Mouse (Mus musculus): ENCODE measurements around the gene Dop1b. TPM values are rescaled to one million over a fixed set of nuclear protein-coding genes. Genes with fewer than 3 reads are reported as not detected.
"Not testable (repeated sequence)": the region's sequence is repeated elsewhere in the genome, so short reads cannot be mapped to it uniquely, and the experiment has no call there.

The Dop1b gene
- polyA plus RNA-seq, 1 experiment from 2014 or later: 11.7 TPM

- DNase-seq (ENCODE audit: low spot score, missing footprints): no peak
- peaks cover 4% of the 10 kb centered on the region; the same call in 1 of the 2 replicates for H3K9me3 ChIP-seq (ENCODE audit: control insufficient read depth, low read length)
- no peak overlapping the region for H3K9ac ChIP-seq (ENCODE audit: low read length)
- H3K27me3 ChIP-seq (ENCODE audit: control insufficient read depth, insufficient read depth, low read length): no peaks in the 10 kb centered on the region
- WGBS: 72% methylated on average over 20 of the region's 20 CpGs
- no peak overlapping the region for H3K27ac ChIP-seq (ENCODE audit: low read depth, low read length)
- no peak overlapping the region for H3K4me3 ChIP-seq (ENCODE audit: low read depth, low read length)
- no peak overlapping the region for H3K4me2 ChIP-seq
- 0 out of 2 replicates have a peak, but pooled peaks cover 6% of the 10 kb centered on the region for H3K36me3 ChIP-seq (ENCODE audit: control insufficient read depth, insufficient read depth, low read length)
- H3K4me1 ChIP-seq (ENCODE audit: control insufficient read depth, insufficient read depth, low read length): no peaks in the 10 kb centered on the region
- no peak for ATAC-seq (ENCODE audit: low FRiP score)
These were observed 104.4 kb downstream of the Dop1b start for GRCm38 (mm10) chr16:93815856-93816736.

- H3K9me3 ChIP-seq (ENCODE audit: control insufficient read depth, low read length): no peaks in the 10 kb centered on the region
- no peak overlapping the region for H3K4me3 ChIP-seq (ENCODE audit: low read depth, low read length)
- ATAC-seq (ENCODE audit: low FRiP score): no peak
- H3K9ac ChIP-seq (ENCODE audit: low read length): no peak overlapping the region
- DNase-seq (ENCODE audit: low spot score, missing footprints): no peak
- H3K4me1 ChIP-seq (ENCODE audit: control insufficient read depth, insufficient read depth, low read length): no peaks in the 10 kb centered on the region
- H3K27ac ChIP-seq (ENCODE audit: low read depth, low read length): no peak overlapping the region
- WGBS: 84% methylated on average over 7 of the region's 7 CpGs
- H3K36me3 ChIP-seq (ENCODE audit: control insufficient read depth, insufficient read depth, low read length): 0 out of 2 replicates have a peak, but pooled peaks cover 3% of the 10 kb centered on the region
- no peaks in the 10 kb centered on the region for H3K27me3 ChIP-seq (ENCODE audit: control insufficient read depth, insufficient read depth, low read length)
- no peak overlapping the region for H3K4me2 ChIP-seq
These were observed 105.2 kb downstream of the Dop1b start for GRCm38 (mm10) chr16:93816861-93817260.

GRCm38 (mm10) chr16:93817371-93817770, 105.7 kb downstream of the Dop1b start:
- Histone ChIP-seq H3K27me3 (ENCODE audit: control insufficient read depth, insufficient read depth, low read length) (no peaks in the 10 kb centered on the region), H3K9ac (ENCODE audit: low read length) (no peak overlapping the region), H3K36me3 (ENCODE audit: control insufficient read depth, insufficient read depth, low read length) (0 out of 2 replicates have a peak, but pooled peaks cover 2% of the 10 kb centered on the region), H3K4me2 (no peak overlapping the region), H3K4me3 (ENCODE audit: low read depth, low read length) (no peak overlapping the region), H3K4me1 (ENCODE audit: control insufficient read depth, insufficient read depth, low read length) (no peaks in the 10 kb centered on the region), H3K9me3 (ENCODE audit: control insufficient read depth, low read length) (no peaks in the 10 kb centered on the region), H3K27ac (ENCODE audit: low read depth, low read length) (no peak overlapping the region)
- 88% methylated on average over 5 of the region's 5 CpGs for WGBS
- ATAC-seq (ENCODE audit: low FRiP score) (no peak), DNase-seq (ENCODE audit: low spot score, missing footprints) (no peak)

- ATAC-seq (ENCODE audit: low FRiP score): no peak
- 70% methylated on average over 12 of the region's 12 CpGs for WGBS
These were observed 107.1 kb downstream of the Dop1b start for GRCm38 (mm10) chr16:93818691-93819324.

GRCm38 (mm10) chr16:93819325-93819696, 107.6 kb downstream of the Dop1b start:
- Histone ChIP-seq H3K4me1 (ENCODE audit: control insufficient read depth, insufficient read depth, low read length) (no peaks in the 10 kb centered on the region), H3K9ac (ENCODE audit: low read length) (no peak overlapping the region), H3K36me3 (ENCODE audit: control insufficient read depth, insufficient read depth, low read length) (no peaks in the 10 kb centered on the region), H3K27ac (ENCODE audit: low read depth, low read length) (no peak overlapping the region), H3K4me3 (ENCODE audit: low read depth, low read length) (no peak overlapping the region), H3K27me3 (ENCODE audit: control insufficient read depth, insufficient read depth, low read length) (no peaks in the 10 kb centered on the region), H3K4me2 (no peak overlapping the region), H3K9me3 (ENCODE audit: control insufficient read depth, low read length) (peaks cover 8% of the 10 kb centered on the region; the same call in 1 of the 2 replicates)
- ATAC-seq (ENCODE audit: low FRiP score) (no peak), DNase-seq (ENCODE audit: low spot score, missing footprints) (no peak)
- 87% methylated on average over 4 of the region's 4 CpGs for WGBS

More at GRCm38 (mm10) chr16:93818691-93819324, 107.1 kb downstream of the Dop1b start:
- no peak overlapping the region for H3K4me2 ChIP-seq
- H3K9me3 ChIP-seq (ENCODE audit: control insufficient read depth, low read length): peaks cover 4% of the 10 kb centered on the region; the same call in 1 of the 2 replicates
- H3K4me1 ChIP-seq (ENCODE audit: control insufficient read depth, insufficient read depth, low read length): no peaks in the 10 kb centered on the region
- no peaks in the 10 kb centered on the region for H3K27me3 ChIP-seq (ENCODE audit: control insufficient read depth, insufficient read depth, low read length)
- no peak overlapping the region for H3K9ac ChIP-seq (ENCODE audit: low read length)
- no peak overlapping the region for H3K27ac ChIP-seq (ENCODE audit: low read depth, low read length)
- no peak overlapping the region for H3K4me3 ChIP-seq (ENCODE audit: low read depth, low read length)
- DNase-seq (ENCODE audit: low spot score, missing footprints): no peak
- no peaks in the 10 kb centered on the region for H3K36me3 ChIP-seq (ENCODE audit: control insufficient read depth, insufficient read depth, low read length)

- Histone ChIP-seq H3K4me3 (ENCODE audit: low read depth, low read length) (no peak overlapping the region), H3K9me3 (ENCODE audit: control insufficient read depth, low read length) (peaks cover 8% of the 10 kb centered on the region; the same call in 1 of the 2 replicates), H3K27ac (ENCODE audit: low read depth, low read length) (no peak overlapping the region), H3K9ac (ENCODE audit: low read length) (no peak overlapping the region), H3K4me1 (ENCODE audit: control insufficient read depth, insufficient read depth, low read length) (no peaks in the 10 kb centered on the region), H3K4me2 (no peak overlapping the region), H3K27me3 (ENCODE audit: control insufficient read depth, insufficient read depth, low read length) (no peaks in the 10 kb centered on the region), H3K36me3 (ENCODE audit: control insufficient read depth, insufficient read depth, low read length) (no peaks in the 10 kb centered on the region)
- ATAC-seq (ENCODE audit: low FRiP score) (no peak), DNase-seq (ENCODE audit: low spot score, missing footprints) (no peak)
- WGBS: 84% methylated on average over 1 of the region's 1 CpGs
These were observed 108.3 kb downstream of the Dop1b start for GRCm38 (mm10) chr16:93820040-93820439.

- 94% methylated on average over 3 of the region's 3 CpGs for WGBS
These were observed 110.0 kb downstream of the Dop1b start for GRCm38 (mm10) chr16:93821706-93822105.

GRCm38 (mm10) chr16:93822433-93823225, 110.9 kb downstream of the Dop1b start:
- H3K27me3 ChIP-seq (ENCODE audit: control insufficient read depth, insufficient read depth, low read length); H3K27ac ChIP-seq (ENCODE audit: low read depth, low read length); H3K9ac ChIP-seq (ENCODE audit: low read length); H3K4me1 ChIP-seq (ENCODE audit: control insufficient read depth, insufficient read depth, low read length); DNase-seq (ENCODE audit: low spot score, missing footprints); H3K4me3 ChIP-seq (ENCODE audit: low read depth, low read length); H3K36me3 ChIP-seq (ENCODE audit: control insufficient read depth, insufficient read depth, low read length); H3K9me3 ChIP-seq (ENCODE audit: control insufficient read depth, low read length); H3K4me2 ChIP-seq; ATAC-seq (ENCODE audit: low FRiP score): not testable (repeated sequence)
- 85% methylated on average over 4 of the region's 8 CpGs for WGBS

More at GRCm38 (mm10) chr16:93821706-93822105, 110.0 kb downstream of the Dop1b start:
- DNase-seq (ENCODE audit: low spot score, missing footprints): no peak
- Histone ChIP-seq H3K4me2 (no peak overlapping the region), H3K36me3 (ENCODE audit: control insufficient read depth, insufficient read depth, low read length) (no peaks in the 10 kb centered on the region), H3K4me3 (ENCODE audit: low read depth, low read length) (no peak overlapping the region), H3K27me3 (ENCODE audit: control insufficient read depth, insufficient read depth, low read length) (no peaks in the 10 kb centered on the region), H3K27ac (ENCODE audit: low read depth, low read length) (no peak overlapping the region), H3K9ac (ENCODE audit: low read length) (no peak overlapping the region), H3K4me1 (ENCODE audit: control insufficient read depth, insufficient read depth, low read length) (no peaks in the 10 kb centered on the region), H3K9me3 (ENCODE audit: control insufficient read depth, low read length) (peaks cover 8% of the 10 kb centered on the region; the same call in 1 of the 2 replicates)
- no peak for ATAC-seq (ENCODE audit: low FRiP score)
